Mouse (Mus musculus) liver, postnatal 0 days (tissue): ENCODE measurements around the gene Cnga4. TPM values are rescaled to one million over a fixed set of nuclear protein-coding genes. Genes with fewer than 3 reads are reported as not detected.
"Not testable (repeated sequence)": the region's sequence is repeated elsewhere in the genome, so short reads cannot be mapped to it uniquely, and the experiment has no call there.

ENCODE experiments used
- ATAC-seq: fragments of 200-750 bp; cut with Nextera tagmentation; 2 replicates; pipeline ENCODE4 v1.8.0; 2017; ENCODE audit warnings: mild to moderate bottlenecking, moderate library complexity
- DNase-seq: peaks from one replicate; pipeline ENCODE4 v3.0.0-alpha.2; 2016
- H3K27ac ChIP-seq: fragments of 300-500 bp; sonication (generic); 2 replicates; pipeline ENCODE4 v1.5.1; 2014; ENCODE audit warnings: antibody characterized with exemption, moderate library complexity, mild to moderate bottlenecking, low read depth
- H3K27me3 ChIP-seq: fragments of 300-500 bp; sonication (generic); 2 replicates; pipeline ENCODE4 v1.6.1; 2014; ENCODE audit warnings: low read length, control low read depth, mixed read lengths; ENCODE audit not compliant: insufficient read depth
- H3K36me3 ChIP-seq: fragments of 300-500 bp; sonication (generic); replicated peaks from 2 replicates; pipeline ENCODE4 v1.6.1; 2014; ENCODE audit warnings: mild to moderate bottlenecking, control low read depth, low read length, moderate library complexity, mixed read lengths; ENCODE audit not compliant: insufficient read depth
- H3K4me1 ChIP-seq: fragments of 300-500 bp; sonication (generic); 2 replicates; pipeline ENCODE4 v1.6.1; 2014; ENCODE audit warnings: antibody characterized with exemption, mild to moderate bottlenecking, control low read depth; ENCODE audit not compliant: insufficient read depth
- H3K4me2 ChIP-seq: fragments of 300-500 bp; sonication (generic); 2 replicates; pipeline ENCODE4 v1.6.1; 2014; ENCODE audit warnings: low read depth, mild to moderate bottlenecking, low read length, moderate library complexity, mixed read lengths
- H3K4me3 ChIP-seq: fragments of 300-500 bp; sonication (generic); 2 replicates; pipeline ENCODE4 v1.5.1; 2014; ENCODE audit warnings: low read depth, low read length
- H3K9ac ChIP-seq: fragments of 300-500 bp; sonication (generic); replicated peaks from 2 replicates; pipeline ENCODE4 v1.6.1; 2014; ENCODE audit warnings: mild to moderate bottlenecking, moderate library complexity
- H3K9me3 ChIP-seq: fragments of 300-500 bp; sonication (generic); 2 replicates; pipeline ENCODE4 v1.6.1; 2016; ENCODE audit warnings: mild to moderate bottlenecking, control low read depth, low read length, mixed read lengths
- CTCF ChIP-seq: sonication (generic); IDR thresholded peaks from 2 replicates; pipeline ENCODE4 v1.5.1; 2016; ENCODE audit warnings: antibody characterized with exemption, low read depth
- EP300 ChIP-seq: IDR thresholded peaks from 2 replicates; pipeline ENCODE4 v1.6.1; 2016; ENCODE audit warnings: antibody characterized with exemption, low read depth, mild to moderate bottlenecking
- WGBS: fragments of 180-500 bp; shearing (Covaris S2); extraction: QIAGEN DNeasy Blood & Tissue Kit; methylation state at CpG from one replicate; pipeline ENCODE4 v1.1.7; 2014; ENCODE audit not compliant: insufficient replicate concordance; 5-methylcytosine and 5-hydroxymethylcytosine counted together
- polyA plus RNA-seq: library from polyadenylated mRNA; unstranded; fragments of >200 nt; fragmentation: Nextera tagmentation; extraction: Ambion mirVana; gene quantifications from 2 replicates; pipeline ENCODE4 v1.2.1, GENCODE M21; 2015

The Cnga4 gene
- polyA plus RNA-seq, 1 experiment from 2014 or later, result not detected

DNA sequence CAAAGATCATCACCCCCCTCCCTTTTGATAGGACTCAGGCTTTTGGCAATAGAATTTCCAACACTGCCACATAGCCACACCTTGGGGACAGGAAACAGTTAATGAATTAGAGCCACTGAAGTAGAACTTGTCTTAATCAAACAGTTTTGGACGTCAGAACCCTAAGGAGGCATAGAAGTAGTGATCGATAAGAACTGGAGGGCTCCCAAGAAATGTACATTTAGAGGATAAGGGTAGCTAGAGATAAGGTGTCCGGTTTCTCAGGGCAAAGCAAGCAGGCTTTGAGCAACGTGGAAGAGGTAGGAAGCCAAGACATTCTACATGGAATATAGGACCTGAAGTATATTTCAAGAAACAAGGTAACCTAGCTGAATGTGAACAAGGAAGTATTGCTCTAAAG lies 37.1 kb downstream of the Cnga4 start:
- 49% methylated on average over 4 of the region's 4 CpGs for WGBS
- Histone ChIP-seq H3K9me3 (no peaks in the 10 kb centered on the region), H3K9ac (no peak overlapping the region), H3K27me3 (no peaks in the 10 kb centered on the region), H3K4me3 (no peak overlapping the region), H3K27ac (no peak overlapping the region), H3K4me1 (no peaks in the 10 kb centered on the region), H3K36me3 (no peaks in the 10 kb centered on the region), H3K4me2 (no peak overlapping the region)
- no peak for TF ChIP-seq EP300
- no peak for TF ChIP-seq CTCF
- DNase-seq, result no peak
- no peak for ATAC-seq

DNA sequence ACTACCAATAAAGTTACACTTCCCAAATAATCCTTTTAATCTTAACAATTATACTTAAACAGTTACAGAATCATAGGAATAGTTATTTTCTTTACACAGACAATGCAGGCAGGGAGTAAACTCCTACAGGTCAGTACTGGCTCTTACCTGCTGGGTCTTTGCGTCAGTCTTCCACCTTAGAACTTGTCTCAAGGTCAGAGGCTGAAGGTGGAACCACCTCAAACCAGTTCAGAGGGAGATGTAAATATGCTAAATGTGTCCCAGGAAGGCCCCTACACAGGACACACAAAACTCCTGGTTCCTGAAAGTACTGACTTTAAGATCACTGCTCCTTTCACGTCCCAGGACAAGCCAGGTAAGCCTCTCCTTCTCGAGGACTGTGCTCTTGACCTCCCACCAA lies 40.7 kb downstream of the Cnga4 start:
- H3K27ac ChIP-seq, result no peak overlapping the region
- no peak overlapping the region for H3K4me3 ChIP-seq
- H3K4me2 ChIP-seq, result no peak overlapping the region
- no peak for TF ChIP-seq EP300
- TF ChIP-seq CTCF, result no peak
- no peaks in the 10 kb centered on the region for H3K36me3 ChIP-seq
- no peak for DNase-seq
- no peaks in the 10 kb centered on the region for H3K9me3 ChIP-seq
- no peaks in the 10 kb centered on the region for H3K4me1 ChIP-seq
- ATAC-seq, result no peak
- no peak overlapping the region for H3K9ac ChIP-seq
- 59% methylated on average over 3 of the region's 3 CpGs for WGBS
- no peaks in the 10 kb centered on the region for H3K27me3 ChIP-seq

DNA sequence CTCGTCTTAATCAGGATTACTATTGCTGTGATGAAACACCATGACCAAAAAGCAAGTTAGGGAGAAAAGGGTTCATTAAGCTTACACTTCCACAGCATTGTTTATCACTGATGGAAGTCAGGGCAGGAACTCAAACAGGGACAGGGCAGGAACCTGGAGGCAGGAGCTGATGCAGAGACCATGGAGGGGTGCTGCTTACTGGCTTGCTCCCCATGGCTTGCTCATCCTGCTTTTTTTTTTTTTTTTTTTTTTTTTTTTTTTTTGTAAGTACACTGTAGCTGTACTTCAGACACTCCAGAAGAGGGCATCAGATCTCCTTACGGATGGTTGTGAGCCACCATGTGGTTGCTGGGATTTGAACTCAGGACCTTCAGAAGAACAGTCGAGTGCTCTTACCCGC lies 49.0 kb downstream of the Cnga4 start:
- not testable (repeated sequence) for H3K9me3 ChIP-seq, ATAC-seq, H3K4me1 ChIP-seq, H3K4me3 ChIP-seq, H3K27me3 ChIP-seq, H3K36me3 ChIP-seq, H3K4me2 ChIP-seq, H3K27ac ChIP-seq, H3K9ac ChIP-seq, DNase-seq
- 85% methylated on average over 4 of the region's 4 CpGs for WGBS

Other genes with a start within 250 kb of the Cnga4 start
- gene Olfr684, start 240.9 kb upstream of the Cnga4 start, polyA plus RNA-seq, result not detected in 2 replicates
- gene Olfr685, start 218.6 kb upstream of the Cnga4 start, polyA plus RNA-seq, result not detected in 2 replicates
- gene Olfr686, start 197.1 kb upstream of the Cnga4 start, polyA plus RNA-seq, result not detected in 2 replicates
- not detected in 2 replicates for gene Olfr688, start 116.5 kb upstream of the Cnga4 start, polyA plus RNA-seq
- not detected in 2 replicates for gene Olfr689, start 93.4 kb upstream of the Cnga4 start, polyA plus RNA-seq
- gene Olfr690, start 70.5 kb upstream of the Cnga4 start, polyA plus RNA-seq, result not detected in 2 replicates
- gene Olfr691, start 62.3 kb upstream of the Cnga4 start, polyA plus RNA-seq, result not detected in 2 replicates
- gene Olfr692, start 36.3 kb upstream of the Cnga4 start, polyA plus RNA-seq, result not detected in 2 replicates
- not detected in 2 replicates for gene Gm5901, start 29.5 kb upstream of the Cnga4 start, polyA plus RNA-seq
- 10.3 and 11.1 TPM in 2 replicates for gene Fam160a2, start 4.5 kb upstream of the Cnga4 start, polyA plus RNA-seq
- gene Cckbr, start 21.2 kb downstream of the Cnga4 start, polyA plus RNA-seq, result not detected in 2 replicates
- 4.5 and 4.7 TPM in 2 replicates for gene Cavin3, start 77.7 kb downstream of the Cnga4 start, polyA plus RNA-seq
- 21.6 and 24.0 TPM in 2 replicates for gene Smpd1, start 149.8 kb downstream of the Cnga4 start, polyA plus RNA-seq
- 0.92 and 0.94 TPM in 2 replicates for gene Apbb1, start 177.1 kb downstream of the Cnga4 start, polyA plus RNA-seq
- 2,004 and 2,190 TPM in 2 replicates for gene Hpx, start 195.6 kb downstream of the Cnga4 start, polyA plus RNA-seq
- gene Trim3, start 229.0 kb downstream of the Cnga4 start, polyA plus RNA-seq, result 3.0 and 4.0 TPM in 2 replicates
- 117 and 121 TPM in 2 replicates for gene Timm10b, start 235.5 kb downstream of the Cnga4 start, polyA plus RNA-seq
- 7.4 and 9.4 TPM in 2 replicates for gene Arfip2, start 235.8 kb downstream of the Cnga4 start, polyA plus RNA-seq
- gene Gm45799, start 236.0 kb downstream of the Cnga4 start, polyA plus RNA-seq, result 44.4 and 45.8 TPM in 2 replicates
- gene Dnhd1, start 246.3 kb downstream of the Cnga4 start, polyA plus RNA-seq, result 0.19 and 0.22 TPM in 2 replicates